Mouse (Mus musculus): ENCODE measurements around the gene Eftud2.

DNA sequence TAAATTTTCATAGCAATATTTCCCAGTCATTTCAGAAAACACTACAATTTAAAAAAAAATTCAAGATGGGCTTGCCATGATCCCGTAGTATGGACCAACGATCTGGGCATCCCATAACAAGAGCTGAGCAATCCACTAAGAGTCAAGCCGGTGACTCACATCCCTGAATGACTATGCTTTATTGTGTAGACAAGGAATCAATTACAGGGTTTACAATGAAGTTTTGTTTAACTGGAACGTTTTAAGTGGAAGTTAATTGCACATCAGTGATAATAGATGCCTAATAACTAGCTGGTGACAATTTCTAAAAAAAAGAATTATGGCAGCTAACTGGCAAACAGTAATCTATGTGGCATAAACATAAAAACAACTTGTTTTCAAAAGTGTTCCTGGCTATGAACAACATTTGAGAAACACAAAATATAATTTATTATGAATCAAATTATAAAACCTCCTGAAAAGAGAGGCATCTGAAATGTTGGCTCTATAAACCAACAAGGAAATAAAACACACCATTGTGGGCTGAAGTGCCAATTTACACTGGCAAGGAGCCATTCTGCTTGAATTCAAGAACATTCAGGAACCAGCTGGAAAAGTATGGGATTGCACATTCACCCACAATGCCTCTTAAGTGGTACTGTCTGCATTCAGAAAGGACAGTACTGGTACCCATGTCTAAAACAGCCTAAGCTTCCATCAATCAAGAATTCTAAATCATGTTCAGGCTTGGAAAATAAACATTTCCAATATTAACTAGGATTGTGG lies 69.9 kb downstream of the Eftud2 start:
- TF ChIP-seq CTCF (IDR thresholded peaks at IDR 0.05; ENCODE audit: low read depth, low read length) (no peak), EP300 (IDR thresholded peaks at IDR 0.05; ENCODE audit: insufficient read depth, low read depth, low read length) (no peak), POLR2A (IDR thresholded peaks at IDR 0.05; ENCODE audit: insufficient read depth, low read length) (no peak)
